Mouse (Mus musculus) CH12.LX (cell line): Measurements from ENCODE around the gene Timeless.

Experiments used
- CHD2 ChIP-seq: IDR thresholded peaks from 2 replicates; pipeline ENCODE4 v1.6.1; 2011; ENCODE audit warnings: low read length, improper control_type of control experiment
- CTCF ChIP-seq, 2 experiments: IDR thresholded peaks in 1 of 2; conservative IDR thresholded peaks in 1 of 2; 2 replicates each; pipeline ENCODE4 v1.5.1; 2011 to 2012; ENCODE audit warnings: low read depth in 2 of 2, low read length in 2 of 2, improper control_type of control experiment in 1 of 2, inconsistent platforms in 1 of 2, mild to moderate bottlenecking in 1 of 2, moderate library complexity in 1 of 2
- ELF1 ChIP-seq: IDR thresholded peaks from 2 replicates; pipeline ENCODE4 v1.6.1; 2014; ENCODE audit warnings: low read depth, mild to moderate bottlenecking, inconsistent platforms, low read length, improper control_type of control experiment
- EP300 ChIP-seq: IDR thresholded peaks from 2 replicates; pipeline ENCODE4 v1.6.1; 2011; ENCODE audit warnings: low read length, improper control_type of control experiment
- MAFK ChIP-seq: IDR thresholded peaks from 2 replicates; pipeline ENCODE4 v1.6.1; 2011; ENCODE audit warnings: low read length, improper control_type of control experiment; ENCODE audit not compliant: insufficient replicate concordance
- MAX ChIP-seq: IDR thresholded peaks from 2 replicates; pipeline ENCODE4 v1.6.1; 2011; ENCODE audit warnings: low read length, improper control_type of control experiment
- MAZ ChIP-seq: IDR thresholded peaks from 2 replicates; pipeline ENCODE4 v1.6.1; 2012; ENCODE audit warnings: low read depth, mild to moderate bottlenecking, inconsistent platforms, low read length, improper control_type of control experiment, moderate library complexity
- POLR2A ChIP-seq: IDR thresholded peaks from 2 replicates; pipeline ENCODE4 v1.6.1; 2011; ENCODE audit warnings: low read depth, mild to moderate bottlenecking, improper control_type of control experiment, low read length
- USF2 ChIP-seq: conservative IDR thresholded peaks from 2 replicates; pipeline ENCODE4 v1.6.1; 2011; ENCODE audit warnings: low read depth, low read length, improper control_type of control experiment
- ZC3H11A ChIP-seq: IDR thresholded peaks from 2 replicates; pipeline ENCODE4 v1.6.1; 2012; ENCODE audit warnings: low read depth, mild to moderate bottlenecking, inconsistent platforms, low read length, improper control_type of control experiment

DNA sequence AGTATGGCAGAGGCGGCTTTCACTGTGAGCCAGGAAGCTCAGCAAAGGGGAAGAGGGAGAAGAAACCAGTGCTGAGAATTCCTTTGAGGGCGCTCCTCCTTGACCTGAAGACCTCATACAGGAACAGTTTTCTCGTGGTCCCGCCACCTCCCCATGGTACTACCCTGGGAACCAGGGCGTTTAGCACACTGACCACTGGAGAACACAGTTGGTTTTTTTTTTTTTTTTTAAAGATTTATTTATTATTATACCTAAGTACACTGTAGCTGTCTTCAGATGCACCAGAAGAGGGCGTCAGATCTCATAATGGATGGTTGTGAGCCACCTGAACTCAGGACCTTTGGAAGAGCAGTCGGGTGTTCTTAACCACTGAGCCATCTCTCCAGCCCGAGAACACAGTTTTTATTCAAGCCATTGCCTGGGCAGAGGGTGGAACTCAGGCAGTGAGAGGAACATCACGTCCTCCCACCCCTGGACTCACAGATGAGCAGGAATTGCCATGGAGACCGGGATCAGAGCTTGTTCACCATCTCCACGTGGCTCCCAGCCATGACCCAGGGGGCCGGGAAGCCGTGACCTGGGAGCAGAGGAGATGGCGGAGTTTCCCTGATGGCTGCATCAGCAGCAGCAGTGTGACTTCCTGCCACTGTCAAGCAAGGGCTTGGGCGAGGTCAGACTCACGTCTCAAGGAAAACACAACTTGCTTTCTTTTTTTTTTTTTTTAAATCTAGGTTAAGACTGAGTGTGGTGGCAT is 10.2 kb upstream of the Timeless start:
- no peak for TF ChIP-seq USF2
- TF ChIP-seq MAFK, result no peak
- TF ChIP-seq ZC3H11A, result no peak
- TF ChIP-seq MAX, result no peak
- TF ChIP-seq ELF1, result no peak
- peak in 1 of 2 experiments; percentile 9; a peak in 1 of 4 replicates for TF ChIP-seq CTCF (conservative IDR thresholded peaks at IDR 0.05 in 1 of 2, IDR thresholded peaks at IDR 0.05 in 1 of 2; ENCODE audit: low read depth in 2 of 2, low read length in 2 of 2)
- TF ChIP-seq CHD2, result no peak
- no peak for TF ChIP-seq MAZ
- TF ChIP-seq POLR2A, result no peak
- TF ChIP-seq EP300, result no peak
